Mouse (Mus musculus) kidney, adult 11 months (tissue): ENCODE results near the gene Ttll3.

Source experiments
- DNase-seq: peaks from one replicate; pipeline ENCODE4 v3.0.0; 2022

Gene Ttll3

DNA sequence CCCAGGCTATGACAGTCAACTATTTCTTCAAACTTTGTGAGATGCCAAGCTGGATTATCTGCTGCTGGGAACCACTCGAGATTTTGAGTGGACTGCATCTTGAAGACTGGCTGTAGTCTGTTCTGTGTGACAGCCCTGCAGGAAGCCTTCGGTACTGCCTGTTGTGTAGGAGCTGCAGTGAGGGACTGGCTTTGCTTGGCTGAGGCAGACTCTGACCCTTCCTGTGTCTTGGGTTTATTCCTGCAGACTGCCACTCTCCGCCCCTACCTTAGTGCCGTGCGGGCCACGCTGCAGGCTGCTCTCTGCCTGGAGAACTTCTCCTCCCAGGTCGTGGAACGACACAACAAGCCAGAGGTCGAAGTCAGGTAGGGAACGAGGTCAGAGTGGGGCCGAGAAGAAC lies 8.6 kb upstream of the Ttll3 start:
- peak; percentile 43 for DNase-seq

DNA sequence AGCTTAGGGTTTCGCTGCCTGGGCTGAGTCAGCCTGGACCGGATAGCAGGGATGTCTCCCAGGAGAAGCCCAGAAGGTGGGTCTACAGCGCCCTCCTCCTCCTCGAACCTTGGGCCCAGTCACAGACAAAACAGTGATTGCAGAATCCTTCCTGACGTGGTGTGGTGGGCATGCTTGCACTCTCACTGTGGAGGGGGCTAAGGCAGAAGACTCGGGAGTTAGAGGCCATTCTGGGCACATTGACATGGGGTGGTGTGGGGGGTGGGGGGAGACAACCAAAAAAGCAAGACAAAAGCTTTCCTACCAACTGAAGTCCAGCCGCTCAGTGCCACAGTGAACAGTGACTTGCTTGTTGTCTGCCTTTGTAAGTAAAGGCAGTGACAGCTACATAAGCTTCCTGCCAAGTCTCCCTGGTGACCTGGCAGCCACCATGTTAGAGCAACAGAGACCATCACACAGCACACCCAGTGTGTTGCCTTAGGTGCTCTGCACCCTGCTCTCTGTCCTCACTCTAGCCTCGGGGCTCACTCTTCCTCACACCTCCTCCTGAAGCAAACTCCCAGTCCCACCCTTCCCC lies 4.6 kb upstream of the Ttll3 start:
- no peak for DNase-seq

GRCm38 (mm10) chr6:113385160-113385714 lies 3.8 kb upstream of the Ttll3 start:
- DNase-seq, result no peak

DNA sequence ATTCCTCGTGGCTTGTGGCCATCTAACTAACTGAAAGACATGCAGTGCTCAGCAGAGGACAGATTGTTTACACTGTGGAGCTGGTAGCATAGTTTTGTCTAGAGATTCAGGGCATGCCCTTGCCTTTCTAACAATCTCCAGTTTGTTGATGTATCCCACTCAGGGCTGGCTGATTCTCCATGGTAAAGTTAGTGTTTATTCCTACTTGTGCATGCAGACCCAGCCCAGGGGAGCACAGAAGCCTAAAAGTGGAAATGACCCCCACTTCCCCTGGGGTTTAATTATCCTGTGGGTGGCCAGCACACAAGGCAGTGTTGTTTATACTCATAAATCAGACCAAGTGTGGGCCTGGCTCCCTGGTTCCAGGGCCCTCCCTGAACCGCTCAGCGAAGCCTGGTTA lies 3.0 kb upstream of the Ttll3 start:
- no peak for DNase-seq

GRCm38 (mm10) chr6:113390715-113391114 lies 1.7 kb downstream of the Ttll3 start:
- DNase-seq, result peak; percentile 61

DNA sequence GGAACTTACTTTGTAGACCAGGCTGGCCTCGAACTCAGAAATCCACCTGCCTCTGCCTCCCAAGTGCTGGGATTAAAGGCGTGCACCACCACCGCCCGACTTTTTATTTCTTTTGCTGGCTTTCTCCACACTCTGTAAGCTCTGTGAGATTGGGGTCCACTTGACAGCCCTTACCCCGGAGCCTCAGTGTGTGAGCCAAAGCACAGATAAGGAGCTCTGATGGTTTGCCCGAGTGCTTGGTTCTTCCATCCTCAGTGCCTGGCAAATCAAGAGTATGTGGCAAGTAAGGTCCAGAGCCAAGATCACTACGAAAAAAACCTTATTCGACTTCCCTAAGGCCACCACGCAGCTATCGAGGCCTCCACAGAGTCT lies 2.9 kb downstream of the Ttll3 start:
- DNase-seq, result no peak

DNA sequence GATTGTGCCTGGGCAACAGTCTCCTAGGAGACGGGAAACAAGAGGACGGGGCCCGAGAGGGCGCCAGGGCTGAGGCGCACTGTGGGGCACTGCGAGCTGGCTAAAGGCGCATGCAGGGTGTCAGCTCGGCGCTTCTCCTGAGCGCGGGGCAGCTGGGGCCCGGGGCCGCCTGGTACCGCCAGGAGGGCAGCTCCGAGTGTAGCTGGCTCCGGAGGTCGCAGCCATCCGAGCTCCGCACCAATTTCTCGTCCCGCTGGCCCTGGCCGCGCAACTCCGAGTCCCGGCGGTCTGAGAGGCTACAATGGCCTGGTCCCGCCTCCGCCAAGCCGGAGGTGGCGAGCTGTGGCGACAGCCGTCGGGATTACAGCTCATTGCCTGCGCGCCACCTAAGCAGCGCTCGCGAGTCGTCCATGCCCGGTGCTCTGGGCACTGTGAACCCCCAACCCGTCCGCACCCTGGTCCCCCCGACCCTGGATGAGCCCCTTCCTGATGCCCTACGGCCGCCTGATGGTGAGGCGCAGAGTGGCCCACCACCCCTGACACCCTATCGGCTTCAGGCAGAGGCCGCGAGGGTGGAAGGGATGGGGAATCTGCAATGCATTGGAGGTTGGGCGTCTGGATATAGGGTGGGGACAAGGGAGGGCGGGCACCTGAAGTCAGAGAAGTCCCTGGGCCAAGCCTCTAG lies 3.5 kb downstream of the Ttll3 start:
- DNase-seq, result peak; percentile 28

GRCm38 (mm10) chr6:113393951-113394350 lies 4.9 kb downstream of the Ttll3 start:
- no peak for DNase-seq

DNA sequence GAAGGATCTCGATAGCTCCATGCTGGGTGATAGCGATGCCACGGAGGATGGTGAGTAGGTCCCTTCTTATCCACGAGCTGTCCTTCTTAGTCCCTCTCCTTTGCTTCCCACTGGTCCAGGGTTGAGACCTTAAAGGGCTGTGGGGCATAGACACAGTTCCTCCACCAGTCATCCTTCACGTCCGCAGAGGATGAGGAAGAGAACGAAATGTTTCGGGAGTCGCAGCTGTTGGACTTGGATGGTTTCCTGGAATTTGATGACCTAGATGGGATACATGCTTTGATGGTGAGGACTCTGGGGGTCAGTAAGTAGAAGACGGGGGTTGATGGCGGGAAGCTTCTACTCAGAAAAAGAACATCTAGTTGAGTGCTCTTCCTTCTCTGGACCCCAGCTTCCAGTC lies 5.8 kb downstream of the Ttll3 start:
- no peak for DNase-seq

DNA sequence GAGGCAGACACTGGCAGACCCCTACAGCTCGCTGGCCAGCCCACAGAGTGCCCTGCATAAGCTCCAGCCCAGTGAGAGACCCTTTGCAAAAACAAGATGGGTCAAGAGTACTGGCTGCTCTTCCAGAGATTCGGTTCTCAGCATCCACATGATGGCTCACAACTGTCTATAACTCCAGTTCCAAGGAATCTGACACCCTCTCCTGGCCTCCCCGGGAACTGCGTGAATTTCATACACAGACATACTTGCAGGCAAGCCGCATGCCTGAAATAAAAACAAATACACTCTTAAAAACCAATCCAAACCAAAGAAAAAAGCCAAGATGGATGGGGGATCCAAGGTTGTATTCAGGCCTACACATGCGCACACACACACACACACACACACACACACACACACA lies 6.4 kb downstream of the Ttll3 start:
- no peak for DNase-seq

DNA sequence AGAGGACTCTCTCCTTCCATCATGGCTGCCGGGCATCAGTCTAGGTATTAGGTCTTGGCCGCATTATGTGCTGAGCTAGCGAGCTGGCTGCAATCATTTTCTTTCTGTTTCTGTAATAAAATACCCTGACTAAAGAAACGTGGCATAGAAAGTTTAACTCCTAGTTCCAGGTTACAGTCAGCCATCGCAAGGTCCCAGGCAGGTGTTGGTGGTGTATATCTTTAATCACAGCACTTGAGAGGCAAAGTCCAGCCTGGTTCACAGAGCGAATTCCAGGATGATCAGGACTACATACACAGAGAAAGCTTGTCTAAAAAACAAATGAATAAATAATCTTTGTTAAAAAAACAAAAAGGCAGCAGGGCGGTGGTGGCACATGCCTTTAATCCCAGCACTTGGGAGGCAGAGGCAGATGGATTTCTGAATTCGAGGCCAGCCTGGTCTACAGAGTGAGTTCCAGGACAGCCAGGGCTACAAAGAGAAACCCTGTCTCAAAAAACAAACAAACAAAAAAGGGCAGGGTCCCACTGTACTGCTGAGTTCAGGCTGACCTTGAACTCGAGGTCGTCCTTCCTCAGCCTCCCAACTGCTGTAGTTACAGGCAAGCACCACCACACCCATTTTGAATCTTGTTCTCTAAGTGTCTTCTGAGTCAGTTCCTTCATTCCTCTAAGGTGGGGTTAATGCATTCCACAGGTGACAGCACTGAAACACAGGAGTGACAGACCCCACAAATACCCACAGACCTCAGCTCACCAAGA lies 7.4 kb downstream of the Ttll3 start:
- no peak for DNase-seq

- no peak for DNase-seq
Observed at GRCm38 (mm10) chr6:113402094-113402493, 13.0 kb downstream of the Ttll3 start.

DNA sequence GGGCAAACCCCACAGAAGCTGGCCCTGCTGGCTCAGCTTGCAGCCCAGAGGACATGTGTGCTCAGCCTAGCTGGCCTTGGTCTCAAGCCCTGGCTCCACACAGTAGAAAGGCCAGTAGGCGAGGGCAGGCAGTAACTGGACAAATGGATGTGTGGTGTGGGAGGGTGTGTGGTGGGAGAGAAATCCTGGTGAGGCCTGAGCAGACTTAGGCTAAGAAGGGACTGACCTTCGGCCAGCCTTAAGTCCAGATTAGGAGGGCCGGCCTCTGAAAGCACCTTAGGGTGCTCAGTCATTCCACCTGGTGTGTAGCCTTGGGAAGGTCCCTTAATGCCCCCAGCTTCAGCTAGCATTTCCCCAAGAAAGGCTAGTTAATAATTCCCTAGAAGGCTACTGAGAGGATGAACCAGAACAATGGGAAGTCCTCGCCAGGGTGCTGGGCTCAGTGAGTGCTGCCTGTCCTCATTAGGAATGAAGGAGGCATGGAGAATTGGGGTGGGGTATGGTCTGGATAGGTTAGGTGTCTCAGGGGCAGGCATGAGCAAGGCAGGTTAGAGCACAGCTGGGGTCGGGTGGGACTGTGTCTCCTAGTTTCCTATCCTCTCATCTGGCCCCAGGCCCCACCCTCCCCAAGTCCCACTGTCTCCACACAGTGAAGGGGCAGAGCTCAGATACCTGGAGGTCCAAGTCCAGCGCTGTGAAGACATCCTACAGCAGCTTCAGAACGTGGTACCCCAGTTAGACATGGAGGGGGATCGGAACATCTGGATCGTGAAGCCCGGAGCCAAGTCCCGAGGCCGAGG lies 15.8 kb downstream of the Ttll3 start:
- peak; percentile 60 for DNase-seq

DNA sequence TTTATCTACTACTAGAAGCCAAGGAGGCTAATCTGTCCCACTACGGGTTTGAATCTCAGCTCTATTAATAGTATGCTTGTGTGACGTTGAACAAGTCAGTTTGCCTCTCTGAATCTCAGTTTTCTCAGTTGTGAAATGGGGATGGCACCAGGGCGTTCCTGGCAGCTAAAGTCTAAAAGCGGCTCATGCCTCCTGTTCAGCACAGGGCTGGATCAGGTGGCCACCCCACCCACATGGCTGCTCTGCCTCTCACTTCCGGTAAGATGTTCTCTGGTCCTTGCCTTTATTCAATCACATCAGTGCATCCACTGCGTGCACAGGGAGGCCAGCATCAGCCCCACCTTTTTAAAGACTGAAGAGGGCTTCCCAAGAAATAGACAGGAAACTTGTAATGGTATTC lies 16.4 kb downstream of the Ttll3 start:
- DNase-seq, result no peak

- no peak for DNase-seq
Observed at GRCm38 (mm10) chr6:113406683-113407082, 17.6 kb downstream of the Ttll3 start.

DNA sequence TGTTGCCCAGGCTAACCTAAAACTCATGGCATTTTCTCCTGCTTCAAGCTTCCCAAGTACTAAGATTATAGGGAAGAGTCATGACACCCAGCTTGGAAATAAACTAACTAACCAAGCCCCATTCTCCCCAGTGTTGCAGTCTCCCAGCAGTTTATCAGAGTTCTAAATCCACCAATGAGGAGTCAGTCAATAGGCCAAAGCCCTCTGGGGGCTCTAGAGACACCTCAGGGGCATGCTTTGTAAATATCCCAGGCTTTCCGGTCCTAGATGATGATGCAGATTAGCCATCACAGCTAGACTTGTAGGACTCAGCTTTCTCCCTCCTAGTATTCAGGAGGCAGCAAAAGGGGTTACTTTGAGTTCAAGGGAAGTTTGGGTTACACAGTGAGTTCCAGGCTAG lies 20.9 kb downstream of the Ttll3 start:
- no peak for DNase-seq

DNA sequence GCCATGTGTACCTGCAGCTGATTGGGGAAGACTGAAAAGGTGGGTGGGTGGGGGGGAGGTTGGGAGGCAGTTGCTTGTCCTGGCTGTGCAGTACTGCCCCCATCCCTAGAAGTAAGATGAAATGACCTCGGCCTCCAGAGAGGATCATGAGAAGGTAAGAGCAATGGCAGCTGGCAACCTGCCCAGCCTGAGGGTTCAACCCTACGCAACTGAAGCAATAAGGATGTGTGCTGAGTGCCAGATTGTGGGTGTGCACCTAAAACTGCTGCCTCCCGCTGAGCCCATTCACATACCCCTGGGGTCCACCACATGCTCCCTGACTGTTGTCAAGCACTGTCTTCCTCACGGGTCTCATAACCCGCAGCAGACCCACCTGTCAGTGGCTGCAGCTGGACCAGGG lies 27.4 kb downstream of the Ttll3 start:
- no peak for DNase-seq

GRCm38 (mm10) chr6:113418441-113419198 lies 29.6 kb downstream of the Ttll3 start:
- no peak for DNase-seq

- peak; percentile 94 for DNase-seq
Observed at GRCm38 (mm10) chr6:113419199-113419587, 30.1 kb downstream of the Ttll3 start, which contains the start of gene Rpusd3. TSS of gene Rpusd3 (minus strand) at chr6:113419340.

DNA sequence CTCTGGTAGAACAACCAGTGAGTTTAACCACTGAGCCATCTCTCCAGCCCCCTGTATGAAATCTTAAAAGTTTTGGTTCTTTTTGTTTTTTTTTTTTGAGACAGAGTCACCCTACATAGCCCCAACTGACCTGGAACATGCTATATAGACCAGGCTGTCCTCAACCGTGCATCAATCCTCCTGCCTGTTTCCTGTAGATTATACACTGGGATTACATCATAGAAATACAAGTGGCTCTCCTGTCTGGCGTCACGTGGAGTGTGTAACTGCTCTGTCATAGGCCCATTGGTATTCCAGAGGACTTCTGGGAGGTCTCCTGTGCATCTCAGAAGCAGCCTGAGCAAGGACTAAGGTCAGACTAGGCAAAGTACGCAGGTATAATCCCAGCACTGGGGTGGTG lies 33.9 kb downstream of the Ttll3 start:
- DNase-seq, result no peak

DNA sequence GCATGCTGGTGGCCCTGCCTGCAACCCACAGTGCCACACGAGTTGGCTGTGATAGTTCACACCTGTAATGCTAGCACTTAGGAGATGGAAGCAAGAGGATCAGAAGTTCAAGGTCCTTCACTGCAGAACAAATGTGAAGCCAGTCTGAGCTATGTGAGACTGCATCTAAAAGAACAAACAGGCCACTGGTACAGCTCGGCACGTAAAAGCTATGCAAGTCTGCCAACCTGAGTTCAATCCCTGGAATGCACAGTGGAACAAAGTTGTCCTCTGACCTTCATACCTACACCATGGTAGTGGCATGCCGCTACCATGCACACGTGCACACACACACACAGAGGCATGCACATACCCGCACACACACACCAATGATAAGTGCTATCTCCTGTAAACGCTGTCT lies 35.1 kb downstream of the Ttll3 start:
- DNase-seq, result no peak

- DNase-seq, result no peak
Observed at GRCm38 (mm10) chr6:113426696-113427095, 37.6 kb downstream of the Ttll3 start.
